Mouse (Mus musculus) G1E (cell line): Measurements from ENCODE around the gene Nlrp3.

ENCODE experiments used
- POLR2AphosphoS5 ChIP-seq: IDR thresholded peaks from 2 replicates; pipeline ENCODE4 v1.6.1; 2012; ENCODE audit warnings: low read depth, low read length, inconsistent platforms; ENCODE audit not compliant: insufficient replicate concordance
- TAL1 ChIP-seq: conservative IDR thresholded peaks from 2 replicates; pipeline ENCODE4 v1.6.1; 2012; ENCODE audit warnings: low read depth, low read length, inconsistent platforms, mixed read lengths

DNA sequence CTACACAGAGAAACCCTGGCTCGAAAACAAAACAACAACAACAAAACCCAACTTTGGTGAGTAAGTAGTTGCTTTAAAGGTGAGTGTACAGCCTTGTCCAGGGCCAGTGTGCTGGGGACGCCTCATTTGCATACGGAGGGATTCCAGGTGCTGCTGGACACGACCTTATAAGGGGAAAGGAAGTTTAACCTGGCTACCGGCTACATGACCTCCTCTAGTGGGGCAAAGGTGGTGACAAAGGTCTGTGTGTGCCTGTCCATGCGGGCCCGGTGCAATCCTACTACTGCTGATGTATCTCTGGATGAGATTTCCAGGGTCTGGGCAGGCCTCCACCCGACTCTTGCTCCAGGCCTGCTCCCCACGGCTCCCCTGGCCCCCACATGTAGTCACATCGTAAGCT, 28.6 kb upstream of the Nlrp3 start:
- TF ChIP-seq POLR2AphosphoS5 (no peak), TAL1 (no peak)
